Mouse (Mus musculus): Measurements from ENCODE around the gene Rplp2. TPM values are rescaled to one million over a fixed set of nuclear protein-coding genes. Genes with fewer than 3 reads are reported as not detected.
A peak's percentile ranks its signal among the peaks of the same experiment; 100 is the strongest.

The Rplp2 gene
- total RNA-seq, 2 experiments from 2014 or later, result 2,601 to 4,245 TPM

GRCm38 (mm10) chr7:141464603-141465201 lies 17.5 kb downstream of the Rplp2 start:
- ATAC-seq (replicated peaks; ENCODE audit: poor library complexity, severe bottlenecking), result peak; percentile 15

DNA sequence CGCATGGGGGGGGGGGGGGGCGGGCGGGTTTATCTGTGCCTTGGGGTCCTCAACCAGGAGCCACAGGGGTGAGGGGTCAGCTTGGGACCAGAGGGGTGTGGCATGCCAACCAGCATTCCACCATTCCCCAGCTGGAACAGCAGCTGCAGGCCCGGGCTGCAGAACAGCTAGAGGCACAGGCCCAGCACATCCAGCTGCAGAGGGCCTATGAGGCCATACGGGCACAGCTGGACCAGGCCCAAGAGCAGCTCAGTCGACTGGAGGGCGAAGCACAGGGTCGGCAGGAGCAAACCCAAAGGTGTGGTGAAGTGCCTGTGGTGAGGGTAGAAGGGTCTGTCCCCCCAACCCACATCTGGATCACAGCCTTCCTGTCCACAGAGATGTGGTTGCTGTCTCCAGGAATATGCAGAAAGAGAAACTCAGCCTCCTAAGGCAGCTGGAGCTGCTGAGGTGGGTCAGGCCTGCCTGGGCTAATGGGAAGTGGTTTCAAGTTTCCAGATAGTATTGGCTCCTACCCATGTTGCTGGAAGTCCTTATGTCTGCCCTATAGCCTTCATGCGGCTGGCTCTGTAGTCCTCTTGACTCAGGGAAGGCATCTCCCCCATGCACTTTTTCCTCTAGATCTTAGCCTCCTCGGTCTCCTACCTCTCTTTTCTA lies 18.3 kb downstream of the Rplp2 start:
- no peak for ATAC-seq (replicated peaks; ENCODE audit: poor library complexity, severe bottlenecking)

DNA sequence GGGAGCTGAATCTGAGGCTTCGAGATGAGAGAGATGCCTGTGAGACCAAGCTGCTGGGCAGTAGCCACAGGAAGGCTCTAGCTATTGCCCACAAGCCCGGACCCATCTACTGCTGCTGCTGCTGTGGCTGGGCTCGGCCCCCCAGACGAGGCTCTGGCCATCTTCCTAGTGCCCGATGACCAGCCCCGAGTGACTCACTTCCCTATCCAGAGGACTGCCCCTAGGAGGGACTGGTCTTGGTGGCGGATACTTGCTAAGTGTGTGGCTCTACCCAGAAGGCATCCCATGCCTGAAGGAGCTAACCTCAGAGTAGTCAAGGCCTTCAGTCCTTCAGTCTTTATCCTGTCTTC lies 18.9 kb downstream of the Rplp2 start:
- no peak for ATAC-seq (replicated peaks; ENCODE audit: poor library complexity, severe bottlenecking)

DNA sequence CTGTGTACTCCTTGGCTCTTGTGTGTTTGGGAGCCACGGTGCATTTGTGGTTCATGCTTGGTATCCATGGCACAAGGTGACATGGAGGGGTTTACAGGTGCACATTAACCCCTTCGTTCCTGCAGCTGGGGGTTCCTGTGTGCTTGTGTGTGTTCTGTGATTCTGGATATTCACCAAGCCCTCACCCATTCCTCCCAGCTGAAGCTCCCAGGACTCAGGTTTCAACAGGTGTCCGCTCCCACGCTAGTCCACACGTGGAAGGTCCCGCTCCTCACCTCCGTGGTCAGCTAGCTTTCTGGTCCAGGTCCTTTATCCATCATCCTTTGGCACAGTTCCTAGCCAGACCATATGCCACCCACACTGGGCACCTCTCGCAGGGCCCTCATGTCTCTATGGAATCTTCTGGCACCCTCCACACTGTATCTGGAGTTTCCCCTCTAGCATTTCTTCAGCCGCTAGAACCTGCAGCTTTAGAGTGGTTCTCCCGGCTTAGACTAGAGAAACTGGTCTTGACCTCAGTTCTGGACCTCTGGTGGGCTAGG lies 19.5 kb downstream of the Rplp2 start:
- no peak for ATAC-seq (replicated peaks; ENCODE audit: poor library complexity, severe bottlenecking)

DNA sequence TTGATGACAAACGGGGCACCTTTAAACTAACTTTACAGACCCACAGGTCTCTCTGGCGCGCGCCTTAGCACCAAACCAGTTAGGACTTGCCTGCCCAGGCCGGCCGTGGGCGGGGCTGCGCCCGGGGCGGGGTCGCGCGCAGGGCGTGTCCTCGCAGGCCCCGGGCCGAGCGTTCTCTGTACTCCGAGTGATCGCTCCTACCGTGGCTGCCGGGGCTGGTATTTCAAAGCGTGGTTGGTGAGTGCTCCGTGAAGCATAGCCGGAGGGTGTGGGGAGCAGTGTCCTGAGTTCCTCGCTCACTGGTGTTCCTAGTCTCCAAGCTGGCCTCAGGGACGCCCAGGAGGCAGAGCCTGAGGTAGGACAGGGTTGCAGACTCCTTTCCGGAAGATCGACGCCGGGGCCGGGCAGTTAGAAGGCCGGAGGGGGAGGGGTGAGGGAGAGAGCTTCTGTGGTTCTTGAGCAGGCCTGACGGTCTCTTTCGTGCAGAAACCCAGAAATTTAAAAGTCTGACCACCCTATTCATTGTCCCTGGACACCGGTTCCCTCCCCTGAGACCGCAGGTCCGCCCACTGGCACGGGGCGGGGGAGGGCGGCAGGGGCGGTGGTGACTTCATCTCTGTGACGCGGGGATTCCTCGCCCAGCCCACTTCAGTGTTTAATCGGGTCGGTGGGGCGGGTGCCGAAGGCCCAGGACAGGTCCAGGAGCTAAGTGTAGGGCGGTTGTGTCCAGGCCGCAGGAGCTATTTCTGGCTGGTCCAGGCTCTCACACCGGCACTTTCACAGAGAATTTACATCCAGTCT lies 20.3 kb downstream of the Rplp2 start, which contains the start of gene Cd151:
TSS of gene Cd151 (plus strand) at position 163 of the 801 bp plus-strand sequence.
- peak; percentile 60 for ATAC-seq (replicated peaks; ENCODE audit: poor library complexity, severe bottlenecking)

GRCm38 (mm10) chr7:141468164-141468521 lies 21.0 kb downstream of the Rplp2 start:
- no peak for ATAC-seq (replicated peaks; ENCODE audit: poor library complexity, severe bottlenecking)

DNA sequence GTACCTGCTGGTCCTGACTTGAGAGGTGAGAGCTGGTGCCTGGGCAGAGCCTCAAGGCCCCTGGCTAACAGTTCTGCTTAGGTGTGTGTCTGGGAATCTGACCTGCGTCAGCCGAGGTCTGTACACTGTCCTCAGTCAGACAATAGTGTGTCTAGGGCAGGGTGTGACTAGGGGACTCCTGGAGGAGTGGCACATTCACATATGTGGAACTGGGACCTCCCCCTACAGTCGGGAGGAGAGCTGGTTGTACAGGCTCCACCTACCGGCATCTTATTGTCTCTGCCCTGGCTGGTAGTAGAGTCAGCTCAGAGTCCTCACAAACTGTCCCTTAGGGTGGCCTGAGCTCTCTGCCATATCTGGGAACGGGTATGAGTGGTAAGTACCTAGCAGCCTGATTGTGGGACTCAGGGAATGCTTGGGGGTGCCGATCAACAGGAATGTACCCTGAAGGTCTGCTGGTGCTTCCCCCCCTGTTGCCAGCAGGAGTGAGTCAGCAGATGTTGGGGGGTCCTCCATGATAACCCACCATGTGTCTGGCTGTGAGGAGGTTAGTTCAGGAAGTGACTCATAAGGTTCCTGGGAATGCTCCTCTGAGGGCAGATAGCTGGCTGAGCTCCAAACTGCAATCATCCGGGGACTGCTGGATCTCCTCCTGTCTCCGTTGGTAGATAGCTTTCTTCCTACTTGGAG lies 21.5 kb downstream of the Rplp2 start:
- peak; percentile 58 for ATAC-seq (replicated peaks; ENCODE audit: poor library complexity, severe bottlenecking)

- ATAC-seq (replicated peaks; ENCODE audit: poor library complexity, severe bottlenecking), result no peak
These were observed 22.2 kb downstream of the Rplp2 start for GRCm38 (mm10) chr7:141469352-141469751.

- ATAC-seq (replicated peaks; ENCODE audit: poor library complexity, severe bottlenecking), result no peak
These were observed 22.9 kb downstream of the Rplp2 start for GRCm38 (mm10) chr7:141469901-141470636.

GRCm38 (mm10) chr7:141470637-141470944 lies 23.4 kb downstream of the Rplp2 start:
- no peak for ATAC-seq (replicated peaks; ENCODE audit: poor library complexity, severe bottlenecking)

- ATAC-seq (replicated peaks; ENCODE audit: poor library complexity, severe bottlenecking), result no peak
These were observed 24.1 kb downstream of the Rplp2 start for GRCm38 (mm10) chr7:141471236-141471635.

GRCm38 (mm10) chr7:141472226-141472625 lies 25.1 kb downstream of the Rplp2 start:
- no peak for ATAC-seq (replicated peaks; ENCODE audit: poor library complexity, severe bottlenecking)

- ATAC-seq (replicated peaks; ENCODE audit: poor library complexity, severe bottlenecking), result no peak
These were observed 25.6 kb downstream of the Rplp2 start for GRCm38 (mm10) chr7:141472763-141473162.

- no peak for ATAC-seq (replicated peaks; ENCODE audit: poor library complexity, severe bottlenecking)
These were observed 27.0 kb downstream of the Rplp2 start for GRCm38 (mm10) chr7:141474160-141474559.

- ATAC-seq (replicated peaks; ENCODE audit: poor library complexity, severe bottlenecking), result peak; percentile 61
These were observed 28.0 kb downstream of the Rplp2 start, which contains the start of the genes Polr2l and Tspan4 for GRCm38 (mm10) chr7:141475011-141475804. Gene Polr2l (minus strand): TSS chr7:141475132. Gene Tspan4 (plus strand): TSS chr7:141475240.

DNA sequence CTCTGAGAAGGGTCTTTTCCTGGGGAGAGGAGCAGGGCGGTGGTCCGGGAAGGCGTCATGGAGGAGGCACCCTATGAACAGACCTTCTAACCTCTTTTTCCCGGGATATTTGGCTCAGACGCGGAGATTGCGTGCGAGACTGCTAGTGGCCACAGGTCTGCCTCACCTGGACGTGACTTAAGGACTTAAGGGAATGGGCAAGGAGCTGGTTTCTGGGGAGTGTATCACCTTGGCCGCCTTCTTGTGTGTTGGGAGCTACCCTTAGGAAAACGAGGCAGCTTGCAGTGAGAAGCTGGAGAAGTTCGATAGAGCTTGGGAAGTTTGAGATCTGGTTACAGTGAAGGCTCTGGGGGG lies 28.6 kb downstream of the Rplp2 start:
- ATAC-seq (replicated peaks; ENCODE audit: poor library complexity, severe bottlenecking), result no peak

GRCm38 (mm10) chr7:141476226-141476980 lies 29.2 kb downstream of the Rplp2 start:
- peak; percentile 53 for ATAC-seq (replicated peaks; ENCODE audit: poor library complexity, severe bottlenecking)

DNA sequence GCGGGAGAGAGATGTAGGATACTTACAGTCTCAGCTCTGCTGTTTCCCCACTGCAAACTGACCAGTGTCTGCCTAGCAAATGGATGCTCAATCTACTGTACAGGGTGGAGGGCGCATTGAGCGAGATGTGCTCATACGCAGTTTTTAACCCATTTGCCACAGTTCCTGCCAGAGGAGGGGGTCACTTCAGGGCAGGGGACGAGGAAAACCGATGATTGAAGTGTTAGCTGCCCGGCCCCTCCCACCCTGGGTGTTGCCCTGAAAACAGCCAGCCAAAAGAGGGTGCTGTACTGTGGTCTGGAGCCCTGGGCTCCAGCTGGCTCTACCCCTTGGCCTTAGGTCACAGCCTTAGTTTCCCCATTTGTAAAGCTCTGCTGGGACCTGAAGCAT lies 29.8 kb downstream of the Rplp2 start:
- no peak for ATAC-seq (replicated peaks; ENCODE audit: poor library complexity, severe bottlenecking)
